Mouse (Mus musculus) T-helper 2 cell (primary cell): ENCODE results near the gene Abcb4.
"Not testable (repeated sequence)": the region's sequence is repeated elsewhere in the genome, so short reads cannot be mapped to it uniquely, and the experiment has no call there.

Experiments
- in situ Hi-C: fragments of 300-600 bp; cut with MboI, MseI; formaldehyde crosslinking; loops from one replicate; pipeline ENCODE4 v1.15.1; 2025; ENCODE audit warnings: high pct_unique_total_duplicates

Abcb4 gene

DNA sequence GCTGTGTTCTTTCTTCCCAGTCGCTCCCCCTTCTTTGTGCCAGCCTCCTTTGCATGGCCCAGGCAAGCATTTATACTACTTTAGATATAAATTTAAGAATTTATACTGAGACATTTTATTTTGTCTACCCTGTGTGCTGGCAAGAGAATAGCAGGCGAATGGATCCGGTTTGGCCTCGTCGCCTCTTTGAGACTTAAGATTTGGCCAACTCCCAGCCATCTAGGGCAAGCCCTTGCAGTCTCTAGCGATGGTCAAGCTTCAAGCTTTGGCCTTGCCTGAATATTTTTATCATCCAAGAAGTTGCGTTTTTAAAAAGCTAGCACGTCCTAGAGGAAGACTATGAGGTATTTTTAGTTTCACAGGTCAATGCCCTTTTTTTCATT, 104.0 kb downstream of the Abcb4 start:
- in situ Hi-C loops = no loop called here

GRCm38 (mm10) chr5:8999108-8999507, 105.6 kb downstream of the Abcb4 start:
- in situ Hi-C loops = no loop called here

GRCm38 (mm10) chr5:9000006-9000405, 106.5 kb downstream of the Abcb4 start:
- in situ Hi-C loops = not testable (repeated sequence)

DNA sequence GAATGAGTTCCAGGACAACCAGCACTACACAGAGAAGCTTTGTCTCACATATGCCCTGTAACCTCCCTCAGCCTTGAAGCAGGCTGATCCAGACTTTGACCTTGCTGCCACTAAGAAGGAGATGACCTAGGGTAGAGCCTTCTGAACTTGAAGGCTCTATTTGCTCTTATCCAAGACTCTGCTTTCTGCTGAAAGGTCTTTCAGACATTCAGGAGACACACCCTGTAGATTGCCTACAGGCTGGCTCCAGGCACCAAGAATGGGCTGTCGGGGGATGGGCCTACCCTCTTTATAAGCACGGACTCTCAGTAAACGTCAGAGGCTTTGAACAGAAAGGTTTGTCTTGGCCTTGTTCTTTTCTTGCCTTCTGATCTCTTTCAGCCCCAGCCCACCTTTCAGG, 113.1 kb downstream of the Abcb4 start:
- in situ Hi-C loops = not testable (repeated sequence)
